Mouse (Mus musculus) stomach, embryonic 16.5 days (tissue): ENCODE data around the gene Elp4. TPM values are rescaled to one million over a fixed set of nuclear protein-coding genes. Genes with fewer than 3 reads are reported as not detected.

Experiments
- ATAC-seq: fragments of 200-750 bp; cut with Nextera tagmentation; 2 replicates; pipeline ENCODE4 v1.8.0; 2017; ENCODE audit warnings: moderate number of reproducible peaks, moderate TSS enrichment; ENCODE audit not compliant: insufficient read depth, low FRiP score
- H3K27ac ChIP-seq: fragments of 300-500 bp; sonication (generic); 2 replicates; pipeline ENCODE4 v1.5.1; 2014; ENCODE audit warnings: low read length
- H3K27me3 ChIP-seq: fragments of 300-500 bp; sonication (generic); 2 replicates; pipeline ENCODE4 v1.6.1; 2014; ENCODE audit warnings: low read length, control low read depth, mixed read lengths; ENCODE audit not compliant: control insufficient read depth, insufficient read depth
- H3K36me3 ChIP-seq: fragments of 300-500 bp; sonication (generic); 2 replicates; pipeline ENCODE4 v1.6.1; 2014; ENCODE audit warnings: low read length; ENCODE audit not compliant: control insufficient read depth, insufficient read depth
- H3K4me1 ChIP-seq: fragments of 300-500 bp; sonication (generic); 2 replicates; pipeline ENCODE4 v1.6.1; 2014; ENCODE audit warnings: low read length, control low read depth, mixed read lengths; ENCODE audit not compliant: control insufficient read depth, insufficient read depth
- H3K4me2 ChIP-seq: fragments of 300-500 bp; sonication (generic); 2 replicates; pipeline ENCODE4 v1.6.1; 2014; ENCODE audit warnings: low read depth, low read length, mixed read lengths
- H3K4me3 ChIP-seq: fragments of 300-500 bp; sonication (generic); replicated peaks from 2 replicates; pipeline ENCODE4 v1.5.1; 2014; ENCODE audit warnings: mild to moderate bottlenecking, low read length
- H3K9ac ChIP-seq: fragments of 300-500 bp; sonication (generic); 2 replicates; pipeline ENCODE4 v1.6.1; 2014; ENCODE audit warnings: low read length
- H3K9me3 ChIP-seq: fragments of 300-500 bp; sonication (generic); replicated peaks from 2 replicates; pipeline ENCODE4 v1.6.1; 2016; ENCODE audit warnings: low read length, control low read depth; ENCODE audit not compliant: control insufficient read depth
- WGBS: fragments of 180-500 bp; shearing (Covaris S2); extraction: QIAGEN DNeasy Blood & Tissue Kit; methylation state at CpG from one replicate; pipeline ENCODE4 v1.1.7; 2014; 5-methylcytosine and 5-hydroxymethylcytosine counted together
- polyA plus RNA-seq: library from polyadenylated mRNA; unstranded; fragments of >200 nt; fragmentation: Nextera tagmentation; extraction: Ambion mirVana; gene quantifications from 2 replicates; pipeline ENCODE4 v1.2.1, GENCODE M21; 2015

Elp4 gene
- polyA plus RNA-seq, 1 experiment from 2014 or later, result 31.1 TPM

- H3K27ac ChIP-seq, result no peak overlapping the region
- no peaks in the 10 kb centered on the region for H3K36me3 ChIP-seq
- no peak overlapping the region for H3K4me3 ChIP-seq
- 7% methylated on average over 28 of the region's 28 CpGs for WGBS
- H3K4me2 ChIP-seq, result no peak overlapping the region
- no peaks in the 10 kb centered on the region for H3K4me1 ChIP-seq
- no peak overlapping the region for H3K9ac ChIP-seq
- ATAC-seq, result no peak
- H3K27me3 ChIP-seq, result peaks cover 69% of the 10 kb centered on the region
- no peaks in the 10 kb centered on the region for H3K9me3 ChIP-seq
These were observed 214.4 kb downstream of the Elp4 start for GRCm38 (mm10) chr2:105689771-105690639.

- WGBS, result 2% methylated on average over 15 of the region's 15 CpGs
- Histone ChIP-seq H3K4me1 (no peaks in the 10 kb centered on the region), H3K36me3 (no peaks in the 10 kb centered on the region), H3K27me3 (peaks cover 73% of the 10 kb centered on the region), H3K27ac (no peak overlapping the region), H3K4me2 (no peak overlapping the region), H3K9me3 (no peaks in the 10 kb centered on the region), H3K4me3 (no peak overlapping the region), H3K9ac (no peak overlapping the region)
- no peak for ATAC-seq
These were observed 215.0 kb downstream of the Elp4 start for GRCm38 (mm10) chr2:105689304-105689770.

GRCm38 (mm10) chr2:105688436-105689303 lies 215.7 kb downstream of the Elp4 start:
- no peaks in the 10 kb centered on the region for H3K4me1 ChIP-seq
- no peak for ATAC-seq
- no peaks in the 10 kb centered on the region for H3K36me3 ChIP-seq
- H3K27me3 ChIP-seq, result peaks cover 76% of the 10 kb centered on the region
- peak overlapping the region; percentile 30; the same call in 1 of the 2 replicates for H3K4me2 ChIP-seq
- WGBS, result under 1% methylated on average over 25 of the region's 25 CpGs
- no peaks in the 10 kb centered on the region for H3K9me3 ChIP-seq
- no peak overlapping the region for H3K27ac ChIP-seq
- peak overlapping the region; percentile 10; the same call in 1 of the 2 replicates for H3K4me3 ChIP-seq
- H3K9ac ChIP-seq, result no peak overlapping the region

- H3K4me3 ChIP-seq, result no peak overlapping the region; the same call in 1 of the 2 replicates
- peaks cover 76% of the 10 kb centered on the region for H3K27me3 ChIP-seq
- no peaks in the 10 kb centered on the region for H3K36me3 ChIP-seq
- ATAC-seq, result no peak
- 2% methylated on average over 17 of the region's 17 CpGs for WGBS
- peak overlapping the region; percentile 30; the same call in 1 of the 2 replicates for H3K4me2 ChIP-seq
- H3K9me3 ChIP-seq, result no peaks in the 10 kb centered on the region
- no peak overlapping the region for H3K27ac ChIP-seq
- H3K4me1 ChIP-seq, result no peaks in the 10 kb centered on the region
- H3K9ac ChIP-seq, result no peak overlapping the region
These were observed 216.4 kb downstream of the Elp4 start for GRCm38 (mm10) chr2:105688011-105688410.

GRCm38 (mm10) chr2:105687317-105687991 lies 216.9 kb downstream of the Elp4 start:
- peak overlapping the region; percentile 30; the same call in 1 of the 2 replicates for H3K4me2 ChIP-seq
- H3K4me3 ChIP-seq, result no peak overlapping the region; the same call in 1 of the 2 replicates
- 2% methylated on average over 13 of the region's 13 CpGs for WGBS
- H3K27me3 ChIP-seq, result peaks cover 76% of the 10 kb centered on the region
- no peaks in the 10 kb centered on the region for H3K4me1 ChIP-seq
- no peaks in the 10 kb centered on the region for H3K9me3 ChIP-seq
- peak; percentile 29; the same call in 1 of the 2 replicates for ATAC-seq
- no peak overlapping the region for H3K9ac ChIP-seq
- no peak overlapping the region for H3K27ac ChIP-seq
- no peaks in the 10 kb centered on the region for H3K36me3 ChIP-seq

GRCm38 (mm10) chr2:105686363-105687316 lies 217.7 kb downstream of the Elp4 start:
- Histone ChIP-seq H3K27me3 (peaks cover 76% of the 10 kb centered on the region), H3K4me1 (no peaks in the 10 kb centered on the region), H3K4me2 (no peak overlapping the region), H3K36me3 (no peaks in the 10 kb centered on the region), H3K27ac (no peak overlapping the region), H3K9me3 (no peaks in the 10 kb centered on the region), H3K9ac (no peak overlapping the region), H3K4me3 (no peak overlapping the region)
- 3% methylated on average over 36 of the region's 36 CpGs for WGBS
- no peak for ATAC-seq

GRCm38 (mm10) chr2:105685651-105686050 lies 218.7 kb downstream of the Elp4 start:
- ATAC-seq, result no peak
- peaks cover 80% of the 10 kb centered on the region for H3K27me3 ChIP-seq
- 4% methylated on average over 11 of the region's 11 CpGs for WGBS
- H3K4me1 ChIP-seq, result no peaks in the 10 kb centered on the region
- no peaks in the 10 kb centered on the region for H3K36me3 ChIP-seq
- H3K4me3 ChIP-seq, result no peak overlapping the region
- H3K9ac ChIP-seq, result no peak overlapping the region
- H3K9me3 ChIP-seq, result no peaks in the 10 kb centered on the region
- H3K4me2 ChIP-seq, result no peak overlapping the region
- H3K27ac ChIP-seq, result no peak overlapping the region
